Mouse (Mus musculus) spleen, postnatal 36 days (tissue): ENCODE data around the gene Brinp2.

Source experiments
- DNase-seq, 2 experiments: peaks; one replicate each; pipeline ENCODE4 v3.0.0; 2022; ENCODE audit warnings: low spot score in 2 of 2, mixed read lengths in 1 of 2

Gene Brinp2

DNA sequence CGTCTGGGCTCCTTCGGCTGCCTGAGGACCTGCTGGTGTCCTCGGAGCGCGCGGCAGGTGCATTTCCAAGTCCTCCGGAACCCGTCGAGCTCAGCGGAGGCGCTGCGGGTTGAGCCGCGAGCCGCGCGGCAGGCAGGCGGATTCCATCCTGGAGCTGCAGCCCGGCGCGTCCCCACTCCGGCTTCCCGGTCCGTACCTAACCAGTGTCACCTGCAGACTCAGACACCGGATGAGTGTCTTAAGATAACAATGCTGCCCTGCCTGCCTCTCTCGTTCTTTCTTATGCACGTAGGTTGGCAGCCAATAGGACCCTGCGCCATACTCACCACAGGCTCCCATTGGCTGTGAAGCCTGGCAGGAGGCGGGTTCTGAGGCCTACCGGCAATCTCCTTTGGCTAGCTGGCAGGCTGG is at the start of gene Brinp2:
Gene Brinp2, minus strand, starts transcription at position 276 of the 411 bp plus-strand sequence.
- no peak for DNase-seq

- DNase-seq = no peak
Measured at GRCm38 (mm10) chr1:158400898-158401297, 44.8 kb upstream of the Brinp2 start.

DNA sequence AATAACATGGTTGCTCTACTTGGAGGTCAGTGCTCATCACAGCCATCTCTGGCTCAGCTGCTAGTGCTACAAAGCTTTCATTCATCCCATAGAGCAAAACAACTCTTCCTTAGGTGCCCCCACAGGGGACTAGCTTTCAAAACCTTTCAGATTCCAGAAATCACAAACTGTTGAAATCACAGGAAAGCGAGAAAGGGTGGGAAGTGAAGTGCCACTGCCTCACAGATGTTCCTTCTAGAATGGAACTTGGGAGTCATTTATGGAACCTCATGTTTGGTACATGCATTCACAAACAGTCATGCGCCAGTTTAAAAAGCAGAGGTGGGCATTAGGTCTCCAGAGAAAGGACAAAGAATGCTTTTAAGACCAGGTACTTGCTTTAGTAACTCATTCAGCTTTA is 40.9 kb upstream of the Brinp2 start:
- no peak for DNase-seq

DNA sequence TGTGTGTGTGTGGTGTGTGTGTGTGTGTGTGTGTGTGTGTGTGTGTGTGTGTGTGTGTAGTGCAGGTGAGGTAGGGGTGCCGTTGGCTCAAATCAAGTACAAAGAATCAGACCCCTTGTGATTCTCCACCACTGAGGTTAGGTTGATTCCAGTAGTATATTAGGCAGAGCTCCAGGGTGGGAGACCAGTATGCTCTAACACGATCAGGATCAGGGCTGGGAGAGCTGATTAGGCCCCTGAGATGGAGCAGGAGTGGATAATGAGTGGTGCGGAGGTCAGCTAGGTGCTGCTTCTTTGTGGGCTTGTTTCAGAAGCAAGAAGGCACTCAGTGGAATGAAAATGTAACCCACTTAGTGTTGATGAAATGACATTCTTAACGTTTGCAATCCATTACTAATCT is 34.6 kb upstream of the Brinp2 start:
- no peak for DNase-seq

GRCm38 (mm10) chr1:158388995-158389394 is 32.9 kb upstream of the Brinp2 start:
- no peak for DNase-seq

- no peak for DNase-seq
Measured at GRCm38 (mm10) chr1:158386781-158387180, 30.7 kb upstream of the Brinp2 start.

GRCm38 (mm10) chr1:158385311-158385710 is 29.2 kb upstream of the Brinp2 start:
- DNase-seq = no peak

- no peak for DNase-seq
Measured at GRCm38 (mm10) chr1:158383210-158383609, 27.1 kb upstream of the Brinp2 start.

- no peak for DNase-seq
Measured at GRCm38 (mm10) chr1:158382277-158382676, 26.2 kb upstream of the Brinp2 start.

GRCm38 (mm10) chr1:158364461-158364860 is 8.3 kb upstream of the Brinp2 start:
- no peak for DNase-seq

- no peak for DNase-seq
Measured at GRCm38 (mm10) chr1:158362292-158363101, 6.4 kb upstream of the Brinp2 start.

DNA sequence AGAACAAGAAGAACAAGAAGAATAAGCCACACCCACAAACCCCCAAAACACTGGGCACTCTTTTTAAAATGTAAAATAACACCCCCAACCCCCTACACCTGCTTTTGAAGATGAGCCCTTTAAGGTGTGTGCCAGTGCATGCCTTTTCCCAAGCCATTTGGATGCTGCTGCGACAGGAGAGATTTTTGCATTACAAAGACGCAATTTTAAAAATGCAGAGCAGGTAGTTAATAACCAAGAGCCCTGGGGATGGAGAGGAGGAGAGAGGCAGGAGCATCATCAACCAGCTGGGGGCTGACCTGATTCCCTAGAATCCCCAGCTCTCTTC is 5.8 kb upstream of the Brinp2 start, which contains the start of gene Astn1:
Gene Astn1, plus strand, starts transcription at position 310 of the 328 bp plus-strand sequence.
- no peak for DNase-seq

DNA sequence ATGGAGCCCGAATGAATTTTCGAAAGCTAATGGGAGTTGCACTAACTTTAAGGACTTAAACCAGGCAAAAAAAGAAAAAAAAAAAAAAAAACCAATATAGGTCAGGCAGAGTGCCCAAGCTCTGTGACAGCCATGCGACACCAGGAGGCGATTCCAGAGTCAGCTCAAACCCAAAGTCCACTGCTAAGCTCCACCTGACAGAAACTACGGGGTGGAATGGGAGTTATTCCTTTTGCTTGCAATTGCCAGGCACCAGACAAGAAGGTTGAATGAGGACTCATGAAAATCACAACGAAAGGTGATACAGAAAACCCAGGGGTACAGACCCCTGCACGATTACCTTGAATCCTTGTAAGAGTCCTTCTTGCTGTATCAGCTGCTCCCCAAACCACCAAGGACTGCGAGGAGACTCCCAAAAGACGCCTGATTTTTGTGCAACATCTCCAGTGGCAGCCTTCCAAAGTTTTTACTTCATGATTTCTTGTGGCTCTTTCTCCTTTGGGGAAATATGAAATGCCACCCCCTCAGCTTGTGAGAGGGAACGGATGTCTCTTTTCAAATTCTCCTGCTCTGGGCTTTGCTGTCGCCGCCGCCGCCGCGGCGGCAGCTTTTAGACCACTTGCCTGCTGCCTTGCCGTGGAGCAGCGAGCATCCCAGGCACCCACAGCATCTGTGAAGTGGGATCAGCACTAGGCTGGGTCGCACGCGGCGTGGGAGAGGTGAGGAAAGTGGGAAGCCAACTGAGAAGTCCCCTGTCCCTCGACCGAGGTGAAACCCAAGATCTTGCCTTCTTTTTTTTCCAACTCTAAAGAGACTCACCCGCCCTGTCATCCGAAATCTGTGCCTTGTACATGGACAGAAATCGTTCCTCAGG is 712 bp downstream of the Brinp2 start:
- DNase-seq = no peak

DNA sequence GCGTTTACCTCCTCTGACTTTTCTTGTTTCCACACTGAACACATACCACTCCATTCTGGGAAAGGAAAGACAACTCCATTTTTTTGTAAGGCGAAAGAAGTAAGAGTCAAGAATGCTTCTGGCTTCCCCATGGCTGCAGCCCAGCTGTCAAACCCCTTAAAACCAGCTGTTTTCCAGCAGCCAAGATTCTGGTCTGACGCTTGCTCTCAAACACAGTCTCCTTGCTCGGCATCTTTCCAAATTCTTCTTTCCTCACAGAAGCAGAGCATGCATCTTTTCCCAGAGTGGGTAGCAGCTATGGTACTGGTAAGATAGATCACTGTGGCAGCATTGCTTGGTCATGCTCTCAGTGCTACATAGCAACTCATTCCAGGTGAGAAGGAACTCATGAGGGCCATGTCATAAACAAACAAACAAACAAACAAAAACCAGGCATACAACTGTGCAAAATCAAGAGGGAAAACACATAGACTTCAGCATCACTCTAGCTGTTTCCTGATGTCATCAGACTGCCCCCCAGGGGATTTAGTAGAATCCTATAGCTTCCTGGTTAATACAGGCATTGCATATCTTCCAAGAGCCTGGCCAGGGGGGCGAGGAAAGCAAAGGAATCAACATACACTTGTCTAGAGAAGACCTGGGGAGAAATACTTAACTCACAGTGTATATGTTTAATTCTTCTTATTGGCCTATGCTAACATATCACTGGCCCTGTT is 2.3 kb downstream of the Brinp2 start:
- no peak for DNase-seq

GRCm38 (mm10) chr1:158343243-158343714 is 12.8 kb downstream of the Brinp2 start:
- DNase-seq = no peak

- DNase-seq = no peak
Measured at GRCm38 (mm10) chr1:158328839-158329238, 27.3 kb downstream of the Brinp2 start.

GRCm38 (mm10) chr1:158328126-158328525 is 28.0 kb downstream of the Brinp2 start:
- DNase-seq = no peak

DNA sequence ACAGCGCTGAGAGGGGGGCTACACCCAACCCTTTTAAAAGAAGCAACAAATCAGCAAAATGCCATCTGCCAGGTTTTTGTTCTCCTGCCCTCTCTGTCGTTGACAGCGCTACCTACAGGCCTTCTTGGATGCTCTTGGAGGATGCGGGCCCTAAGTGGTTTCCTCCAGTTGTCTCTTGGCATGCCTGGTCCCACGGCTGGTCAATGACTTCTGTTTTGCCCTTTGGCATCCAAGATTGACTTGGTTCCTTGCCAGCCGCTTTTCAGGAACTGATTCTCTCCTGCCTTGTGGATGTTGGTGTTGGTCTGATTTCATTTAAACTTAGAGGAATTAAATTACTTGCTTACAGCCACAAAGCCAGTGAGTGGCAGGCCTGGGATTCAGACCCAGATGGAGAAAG is 32.8 kb downstream of the Brinp2 start:
- no peak for DNase-seq

GRCm38 (mm10) chr1:158310426-158311156 is 45.5 kb downstream of the Brinp2 start:
- no peak for DNase-seq

DNA sequence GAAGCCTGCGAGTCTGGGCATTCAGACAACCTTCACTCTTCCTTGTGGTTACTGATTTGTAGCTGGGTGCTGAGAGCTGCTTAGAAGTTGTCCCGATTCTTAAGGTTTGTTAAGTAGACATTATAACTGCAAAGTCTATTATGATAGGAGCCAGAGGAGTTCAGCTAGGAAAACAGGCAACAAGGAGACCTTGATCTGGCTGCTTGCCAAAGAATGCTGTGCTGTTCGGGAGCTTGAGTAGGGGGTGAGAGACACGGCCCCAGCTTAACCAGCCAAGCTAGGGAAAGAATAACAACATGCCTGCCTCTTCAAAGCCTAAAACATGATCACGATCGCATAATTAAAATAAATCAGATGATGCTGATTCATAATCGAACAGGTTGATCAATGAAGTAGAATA is 59.1 kb downstream of the Brinp2 start:
- no peak for DNase-seq

- no peak for DNase-seq
Measured at GRCm38 (mm10) chr1:158296287-158296931, 59.7 kb downstream of the Brinp2 start.
